Mouse (Mus musculus) heart, embryonic 16.5 days (tissue): ENCODE data around the gene Slc25a44. TPM values are rescaled to one million over a fixed set of nuclear protein-coding genes. Genes with fewer than 3 reads are reported as not detected.
A peak's percentile ranks its signal among the peaks of the same experiment; 100 is the strongest.
"Not testable (repeated sequence)": the region's sequence is repeated elsewhere in the genome, so short reads cannot be mapped to it uniquely, and the experiment has no call there.

ENCODE experiments used
- ATAC-seq: fragments of 200-750 bp; cut with Nextera tagmentation; replicated peaks from 2 replicates; pipeline ENCODE4 v1.8.0; 2017; ENCODE audit warnings: moderate number of reproducible peaks; ENCODE audit not compliant: insufficient read depth, low FRiP score; ENCODE audit errors: extremely low read depth
- H3K27ac ChIP-seq: fragments of 300-500 bp; sonication (generic); 2 replicates; pipeline ENCODE4 v1.5.1; 2014; ENCODE audit warnings: mild to moderate bottlenecking, low read length, control low read depth, moderate library complexity
- H3K27me3 ChIP-seq: fragments of 300-500 bp; sonication (generic); 2 replicates; pipeline ENCODE4 v1.6.1; 2014; ENCODE audit warnings: low read length, mixed read lengths; ENCODE audit not compliant: control insufficient read depth, insufficient read depth
- H3K36me3 ChIP-seq: fragments of 300-500 bp; sonication (generic); 2 replicates; pipeline ENCODE4 v1.6.1; 2014; ENCODE audit not compliant: control insufficient read depth, insufficient read depth
- H3K4me1 ChIP-seq: fragments of 300-500 bp; sonication (generic); 2 replicates; pipeline ENCODE4 v1.6.1; 2014; ENCODE audit warnings: low read length, mixed read lengths; ENCODE audit not compliant: control insufficient read depth, insufficient read depth
- H3K4me2 ChIP-seq: fragments of 300-500 bp; sonication (generic); 2 replicates; pipeline ENCODE4 v1.6.1; 2014; ENCODE audit warnings: low read depth, mild to moderate bottlenecking, control low read depth, low read length
- H3K4me3 ChIP-seq: fragments of 300-500 bp; sonication (generic); 2 replicates; pipeline ENCODE4 v1.5.1; 2014; ENCODE audit warnings: mild to moderate bottlenecking, control low read depth, low read length
- H3K9ac ChIP-seq: fragments of 300-500 bp; sonication (generic); 2 replicates; pipeline ENCODE4 v1.6.1; 2014; ENCODE audit warnings: low read length, control low read depth
- H3K9me3 ChIP-seq: fragments of 300-500 bp; sonication (generic); replicated peaks from 2 replicates; pipeline ENCODE4 v1.6.1; 2016; ENCODE audit warnings: low read length; ENCODE audit not compliant: control insufficient read depth
- WGBS: fragments of 180-500 bp; shearing (Covaris S2); extraction: QIAGEN DNeasy Blood & Tissue Kit; methylation state at CpG from one replicate; pipeline ENCODE4 v1.1.7; 2014; 5-methylcytosine and 5-hydroxymethylcytosine counted together
- polyA plus RNA-seq: library from polyadenylated mRNA; unstranded; fragments of >200 nt; fragmentation: Nextera tagmentation; extraction: Ambion mirVana; gene quantifications from 2 replicates; pipeline ENCODE4 v1.2.1, GENCODE M21; 2015

The Slc25a44 gene
- polyA plus RNA-seq, 1 experiment from 2014 or later: 13.3 TPM

GRCm38 (mm10) chr3:88393776-88394375, 31.1 kb downstream of the Slc25a44 start:
- 80% methylated on average over 9 of the region's 9 CpGs for WGBS
- H3K36me3 ChIP-seq: peaks cover 9% of the 10 kb centered on the region
- ATAC-seq: no peak; the same call in 1 of the 2 replicates

GRCm38 (mm10) chr3:88384364-88384763, 40.6 kb downstream of the Slc25a44 start, which contains the start of gene Bglap:
Gene Bglap (minus strand): TSS chr3:88384464.
- H3K36me3 ChIP-seq: no peaks in the 10 kb centered on the region
- H3K27me3 ChIP-seq: no peaks in the 10 kb centered on the region
- no peak within 1 kb of the TSS for H3K9ac ChIP-seq
- ATAC-seq: no peak
- WGBS: 72% methylated on average over 5 of the region's 5 CpGs
- H3K4me3 ChIP-seq: no peak within 1 kb of the TSS
- H3K9me3 ChIP-seq: no peaks in the 10 kb centered on the region
- no peak within 1 kb of the TSS for H3K27ac ChIP-seq
- H3K4me2 ChIP-seq: no peak within 1 kb of the TSS
- H3K4me1 ChIP-seq: no peaks in the 10 kb centered on the region

More at GRCm38 (mm10) chr3:88393776-88394375, 31.1 kb downstream of the Slc25a44 start:
- Histone ChIP-seq H3K9me3 (no peaks in the 10 kb centered on the region), H3K27me3 (no peaks in the 10 kb centered on the region), H3K27ac (no peak overlapping the region), H3K4me2 (no peak overlapping the region), H3K4me1 (no peaks in the 10 kb centered on the region), H3K9ac (no peak overlapping the region), H3K4me3 (no peak overlapping the region)

GRCm38 (mm10) chr3:88382383-88382782, 42.6 kb downstream of the Slc25a44 start:
- H3K27ac ChIP-seq, H3K27me3 ChIP-seq, H3K36me3 ChIP-seq, H3K9ac ChIP-seq, H3K4me1 ChIP-seq, H3K4me3 ChIP-seq, H3K4me2 ChIP-seq, ATAC-seq, H3K9me3 ChIP-seq: not testable (repeated sequence)
- WGBS: 24% methylated on average over 1 of the region's 7 CpGs

- H3K4me1 ChIP-seq, H3K9me3 ChIP-seq, H3K4me3 ChIP-seq, H3K36me3 ChIP-seq, H3K9ac ChIP-seq, H3K27me3 ChIP-seq, H3K27ac ChIP-seq: not testable (repeated sequence)
- H3K4me2 ChIP-seq: peak overlapping the region; percentile 50
- 11% methylated on average over 19 of the region's 22 CpGs for WGBS
- peak; percentile 75 for ATAC-seq
These were observed 43.3 kb downstream of the Slc25a44 start for GRCm38 (mm10) chr3:88381389-88382315.

GRCm38 (mm10) chr3:88378599-88378998, 46.3 kb downstream of the Slc25a44 start, which contains the start of gene Bglap2:
Gene Bglap2 (minus strand): TSS chr3:88378699.
- not testable (repeated sequence) for H3K9ac ChIP-seq, H3K4me1 ChIP-seq, H3K4me2 ChIP-seq, H3K9me3 ChIP-seq, H3K36me3 ChIP-seq, H3K27ac ChIP-seq, H3K4me3 ChIP-seq, H3K27me3 ChIP-seq, ATAC-seq
- 71% methylated on average over 4 of the region's 5 CpGs for WGBS

- H3K4me2 ChIP-seq: peak overlapping the region; percentile 48
- H3K9ac ChIP-seq: not testable (repeated sequence)
These were observed 48.3 kb downstream of the Slc25a44 start for GRCm38 (mm10) chr3:88376644-88377043.

GRCm38 (mm10) chr3:88375750-88376626, 49.0 kb downstream of the Slc25a44 start:
- WGBS: 13% methylated on average over 17 of the region's 19 CpGs
- H3K4me2 ChIP-seq: peak overlapping the region; percentile 48
- H3K9ac ChIP-seq: 0 out of 2 replicates have a peak overlapping the region, but pooled peaks have one; percentile 43
- not testable (repeated sequence) for H3K4me1 ChIP-seq, H3K4me3 ChIP-seq, H3K27ac ChIP-seq, H3K27me3 ChIP-seq, H3K9me3 ChIP-seq, H3K36me3 ChIP-seq
- peak; percentile 84 for ATAC-seq

More at GRCm38 (mm10) chr3:88376644-88377043, 48.3 kb downstream of the Slc25a44 start:
- H3K36me3 ChIP-seq, H3K4me1 ChIP-seq, H3K4me3 ChIP-seq, H3K27ac ChIP-seq, H3K27me3 ChIP-seq, H3K9me3 ChIP-seq, ATAC-seq: not testable (repeated sequence)
- 16% methylated on average over 5 of the region's 7 CpGs for WGBS

GRCm38 (mm10) chr3:88372643-88373042, 52.3 kb downstream of the Slc25a44 start, which contains the start of gene Bglap3:
Gene Bglap3 (minus strand): TSS chr3:88372743.
- not testable (repeated sequence) for H3K27me3 ChIP-seq, H3K4me1 ChIP-seq, H3K9me3 ChIP-seq, H3K4me2 ChIP-seq, H3K9ac ChIP-seq, ATAC-seq, H3K36me3 ChIP-seq, H3K4me3 ChIP-seq, H3K27ac ChIP-seq
- 87% methylated on average over 9 of the region's 9 CpGs for WGBS
